Mouse (Mus musculus): ENCODE measurements around the gene Zer1. TPM values are rescaled to one million over a fixed set of nuclear protein-coding genes. Genes with fewer than 3 reads are reported as not detected.

Gene Zer1
- total and polyA plus RNA-seq, 2 experiments from 2014 or later = 10.3 to 70.2 TPM

DNA sequence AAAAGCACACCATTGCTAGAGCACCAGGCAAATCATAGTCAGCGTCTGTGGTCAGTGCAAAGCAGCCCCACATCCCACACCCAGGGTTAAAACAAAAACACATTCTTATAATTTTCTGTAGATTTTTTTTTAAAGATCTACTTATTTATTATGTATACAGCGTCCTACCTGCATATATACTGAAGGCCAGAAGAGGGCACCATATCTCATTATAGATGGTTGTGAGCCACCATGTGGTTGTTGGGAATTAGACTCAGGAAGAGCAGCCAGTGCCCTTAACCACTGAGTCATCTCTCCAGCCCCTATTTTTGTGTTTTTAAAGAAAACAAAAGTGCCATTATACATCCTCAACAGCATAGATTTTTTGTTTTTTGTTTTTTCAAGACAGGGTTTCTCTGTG, 4.4 kb upstream of the Zer1 start:
- Histone ChIP-seq H3K9ac (no peak overlapping the region), H3K4me2 (ENCODE audit: low read depth) (no peak overlapping the region), H3K27me3 (ENCODE audit: insufficient read depth, low read length) (no peaks in the 10 kb centered on the region), H3K36me3 (ENCODE audit: insufficient read depth) (no peaks in the 10 kb centered on the region), H3K27ac (ENCODE audit: low read depth, low read length) (no peak overlapping the region), H3K4me1 (ENCODE audit: insufficient read depth) (peaks cover 7% of the 10 kb centered on the region; the same call in 1 of the 2 replicates), H3K9me3 (ENCODE audit: low read length) (no peaks in the 10 kb centered on the region), H3K4me3 (ENCODE audit: low read depth, low read length) (no peak overlapping the region)
- peak; percentile 79 for TF ChIP-seq CTCF (IDR thresholded peaks at IDR 0.05; ENCODE audit: low read depth)
- no peak for ATAC-seq
- WGBS = 25% methylated on average over 2 of the region's 2 CpGs
- DNase-seq = peak; percentile 69

DNA sequence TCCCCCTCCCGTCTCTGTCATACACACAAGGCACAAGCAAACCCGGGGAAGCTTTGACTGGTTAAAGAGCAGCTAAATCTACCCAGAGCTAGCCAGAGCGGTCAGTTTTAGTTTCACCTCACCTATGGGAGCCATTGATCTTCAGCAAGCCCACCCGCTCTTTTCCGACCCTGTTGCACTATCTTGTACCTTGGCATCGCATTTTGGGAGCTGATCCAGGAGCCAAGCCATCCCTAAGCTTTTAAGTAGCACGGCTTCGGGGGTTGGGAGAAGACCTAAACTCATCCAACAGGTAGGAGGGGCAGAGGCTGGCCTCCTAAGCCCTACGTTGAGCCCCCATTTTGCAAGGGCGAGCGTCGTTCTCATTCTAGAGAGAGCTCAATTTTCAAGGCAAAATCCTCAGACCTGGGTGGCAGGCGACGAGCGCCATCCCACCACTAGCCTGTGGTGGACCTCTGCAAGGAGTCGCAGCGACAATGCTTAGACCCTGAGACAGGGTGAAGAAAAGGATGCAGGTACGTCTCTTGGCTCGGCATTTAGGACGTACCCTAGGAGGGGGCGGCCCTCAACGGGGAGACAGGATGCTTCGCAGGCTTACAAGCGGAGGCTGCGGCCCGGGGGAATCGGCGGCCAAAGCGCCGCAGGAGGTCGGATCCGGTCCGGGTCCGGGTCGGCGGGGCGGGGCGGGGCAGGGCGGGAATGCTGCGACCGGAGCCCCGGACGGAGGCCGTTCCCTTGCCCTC, 485 bp downstream of the Zer1 start:
- H3K4me3 ChIP-seq (ENCODE audit: low read depth, low read length) = peak overlapping the region; percentile 91
- H3K9ac ChIP-seq = peak overlapping the region; percentile 91
- no peaks in the 10 kb centered on the region for H3K27me3 ChIP-seq (ENCODE audit: insufficient read depth, low read length)
- peak overlapping the region; percentile 91 for H3K27ac ChIP-seq (ENCODE audit: low read depth, low read length)
- 2% methylated on average over 44 of the region's 44 CpGs for WGBS
- H3K9me3 ChIP-seq (ENCODE audit: low read length) = no peaks in the 10 kb centered on the region
- no peaks in the 10 kb centered on the region for H3K36me3 ChIP-seq (ENCODE audit: insufficient read depth)
- H3K4me1 ChIP-seq (ENCODE audit: insufficient read depth) = peaks cover 12% of the 10 kb centered on the region; the same call in 1 of the 2 replicates
- peak; percentile 62 for ATAC-seq
- DNase-seq = no peak
- peak overlapping the region; percentile 86 for H3K4me2 ChIP-seq (ENCODE audit: low read depth)
- no peak; the same call in 1 of the 2 replicates for TF ChIP-seq CTCF (IDR thresholded peaks at IDR 0.05; ENCODE audit: low read depth)

DNA sequence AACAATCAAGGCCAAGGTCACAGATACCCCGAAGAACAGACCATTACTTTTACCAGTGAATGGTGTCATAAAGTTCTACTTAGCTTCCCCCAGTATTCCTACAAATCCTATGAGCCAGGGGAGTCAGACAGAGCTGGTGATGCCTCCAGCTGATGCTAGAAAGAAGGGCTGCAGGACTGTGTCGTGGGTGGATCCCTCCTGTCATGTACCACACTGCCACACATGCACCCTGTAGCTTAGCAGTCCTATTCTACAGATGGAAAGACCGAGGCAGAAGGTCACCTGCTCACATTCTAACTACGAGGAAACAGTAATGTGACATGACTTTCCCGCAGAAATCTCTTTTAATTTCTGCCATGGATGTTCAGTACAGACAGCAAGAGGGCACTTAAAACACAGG, 1.6 kb downstream of the Zer1 start:
- peaks cover 12% of the 10 kb centered on the region; the same call in 1 of the 2 replicates for H3K4me1 ChIP-seq (ENCODE audit: insufficient read depth)
- H3K9me3 ChIP-seq (ENCODE audit: low read length) = no peaks in the 10 kb centered on the region
- ATAC-seq = no peak
- H3K27me3 ChIP-seq (ENCODE audit: insufficient read depth, low read length) = no peaks in the 10 kb centered on the region
- no peak overlapping the region for H3K9ac ChIP-seq
- 88% methylated on average over 5 of the region's 5 CpGs for WGBS
- H3K4me2 ChIP-seq (ENCODE audit: low read depth) = peak overlapping the region; percentile 86; the same call in 1 of the 2 replicates
- DNase-seq = no peak
- H3K4me3 ChIP-seq (ENCODE audit: low read depth, low read length) = no peak overlapping the region
- no peak for TF ChIP-seq CTCF (IDR thresholded peaks at IDR 0.05; ENCODE audit: low read depth)
- no peak overlapping the region for H3K27ac ChIP-seq (ENCODE audit: low read depth, low read length)
- no peaks in the 10 kb centered on the region for H3K36me3 ChIP-seq (ENCODE audit: insufficient read depth)

DNA sequence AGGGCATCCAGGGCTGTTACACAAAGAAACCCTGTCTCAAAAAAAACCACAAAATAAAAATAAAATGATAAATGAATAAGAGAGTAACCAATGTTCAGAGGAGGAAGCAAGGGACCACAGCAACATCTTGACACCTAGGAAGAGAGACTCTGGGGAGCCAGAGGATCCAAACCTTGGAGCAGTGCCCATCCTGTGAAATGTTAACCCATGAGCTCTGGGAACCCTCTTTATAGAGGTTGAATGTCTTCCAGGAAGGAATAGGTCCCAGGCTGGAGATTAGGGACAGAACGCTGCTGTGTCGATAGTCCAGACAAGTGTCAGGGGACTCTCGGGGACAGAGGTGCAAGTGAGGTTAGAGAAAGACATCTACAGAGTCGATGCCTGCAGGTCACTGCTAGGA, 4.1 kb downstream of the Zer1 start:
- no peak overlapping the region for H3K4me3 ChIP-seq (ENCODE audit: low read depth, low read length)
- no peak for DNase-seq
- H3K27ac ChIP-seq (ENCODE audit: low read depth, low read length) = peak overlapping the region; percentile 36; the same call in 1 of the 2 replicates
- 74% methylated on average over 4 of the region's 4 CpGs for WGBS
- H3K9ac ChIP-seq = no peak overlapping the region
- no peaks in the 10 kb centered on the region; the same call in none of the 2 replicates for H3K36me3 ChIP-seq (ENCODE audit: insufficient read depth)
- no peak for TF ChIP-seq CTCF (IDR thresholded peaks at IDR 0.05; ENCODE audit: low read depth)
- ATAC-seq = no peak
- peaks cover 12% of the 10 kb centered on the region; the same call in 1 of the 2 replicates for H3K4me1 ChIP-seq (ENCODE audit: insufficient read depth)
- no peaks in the 10 kb centered on the region for H3K9me3 ChIP-seq (ENCODE audit: low read length)
- H3K27me3 ChIP-seq (ENCODE audit: insufficient read depth, low read length) = no peaks in the 10 kb centered on the region
- 0 out of 2 replicates have a peak overlapping the region, but pooled peaks have one; percentile 8 for H3K4me2 ChIP-seq (ENCODE audit: low read depth)

DNA sequence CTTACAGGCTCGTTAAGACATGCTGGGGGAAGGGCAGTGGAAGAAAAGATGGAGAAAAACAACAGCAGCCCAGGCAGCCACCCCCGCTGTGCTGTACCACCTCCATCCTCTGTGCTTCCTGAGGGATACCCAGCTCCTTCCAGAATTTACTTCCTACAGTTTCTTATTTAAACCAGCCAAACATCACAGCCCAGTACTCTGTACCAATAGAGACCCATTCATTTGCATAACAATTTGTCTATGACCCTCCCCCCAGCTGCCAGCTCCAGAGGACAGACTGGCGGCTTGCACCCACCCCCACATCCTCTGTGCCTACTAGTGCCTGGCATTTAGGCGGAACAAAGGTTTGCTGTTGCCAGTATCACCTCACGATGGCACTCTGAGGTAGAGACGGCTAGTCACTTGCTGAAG, 4.7 kb downstream of the Zer1 start:
- 0 out of 2 replicates have a peak overlapping the region, but pooled peaks have one; percentile 15 for H3K4me2 ChIP-seq (ENCODE audit: low read depth)
- WGBS = 6% methylated on average over 6 of the region's 6 CpGs
- H3K9ac ChIP-seq = no peak overlapping the region
- H3K4me1 ChIP-seq (ENCODE audit: insufficient read depth) = peaks cover 12% of the 10 kb centered on the region; the same call in 1 of the 2 replicates
- TF ChIP-seq CTCF (IDR thresholded peaks at IDR 0.05; ENCODE audit: low read depth) = no peak; the same call in 1 of the 2 replicates
- peak; percentile 46 for ATAC-seq
- H3K4me3 ChIP-seq (ENCODE audit: low read depth, low read length) = no peak overlapping the region
- H3K27me3 ChIP-seq (ENCODE audit: insufficient read depth, low read length) = no peaks in the 10 kb centered on the region
- peak; percentile 44 for DNase-seq
- H3K9me3 ChIP-seq (ENCODE audit: low read length) = no peaks in the 10 kb centered on the region
- no peaks in the 10 kb centered on the region; the same call in none of the 2 replicates for H3K36me3 ChIP-seq (ENCODE audit: insufficient read depth)
- peak overlapping the region; percentile 36 for H3K27ac ChIP-seq (ENCODE audit: low read depth, low read length)

DNA sequence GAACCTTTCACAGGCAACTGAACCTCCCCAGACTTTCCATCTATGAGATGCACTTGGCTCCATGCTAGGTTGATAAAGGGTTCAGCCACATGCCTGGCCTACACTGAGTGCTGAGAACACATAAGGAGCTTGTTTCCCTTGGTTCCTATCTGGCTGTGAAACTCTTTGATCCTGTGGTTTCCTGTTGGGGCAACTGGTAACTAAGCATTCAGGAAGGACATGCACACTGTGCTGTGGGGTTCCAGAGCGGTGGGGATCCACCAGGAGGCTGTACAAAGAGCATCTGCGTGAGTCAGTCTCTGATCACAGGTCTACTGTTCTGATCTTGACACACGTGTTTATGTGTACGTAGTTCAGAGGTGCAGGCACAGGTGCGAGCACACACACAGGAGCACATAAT, 11.8 kb downstream of the Zer1 start:
- no peak for ATAC-seq
- no peak overlapping the region for H3K4me3 ChIP-seq (ENCODE audit: low read depth, low read length)
- 91% methylated on average over 5 of the region's 5 CpGs for WGBS

DNA sequence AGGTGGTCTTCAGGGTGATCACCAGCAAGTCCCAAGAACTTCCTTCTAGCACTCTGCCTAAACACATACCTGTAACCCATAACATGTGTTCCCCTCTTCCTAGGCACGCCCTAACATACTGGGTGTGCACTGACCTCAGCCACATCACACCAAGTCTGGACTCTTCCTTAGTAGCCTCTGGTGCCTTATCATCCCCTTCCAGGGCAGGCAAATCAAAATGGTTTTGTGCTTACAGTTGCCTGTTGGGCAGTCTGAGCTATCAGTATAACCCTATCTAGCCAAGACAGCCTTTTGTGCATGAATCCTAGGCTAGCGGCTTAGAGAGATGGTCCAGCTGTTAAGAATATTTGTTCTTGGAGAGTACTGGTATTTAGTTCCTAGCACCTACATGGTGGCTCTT, 12.9 kb downstream of the Zer1 start:
- no peak for TF ChIP-seq CTCF (IDR thresholded peaks at IDR 0.05; ENCODE audit: low read depth)
- H3K36me3 ChIP-seq (ENCODE audit: insufficient read depth) = peaks cover 60% of the 10 kb centered on the region
- no peaks in the 10 kb centered on the region for H3K27me3 ChIP-seq (ENCODE audit: insufficient read depth, low read length)
- H3K4me1 ChIP-seq (ENCODE audit: insufficient read depth) = no peaks in the 10 kb centered on the region
- no peak overlapping the region for H3K9ac ChIP-seq
- H3K4me2 ChIP-seq (ENCODE audit: low read depth) = no peak overlapping the region
- no peak overlapping the region for H3K27ac ChIP-seq (ENCODE audit: low read depth, low read length)
- H3K4me3 ChIP-seq (ENCODE audit: low read depth, low read length) = no peak overlapping the region
- 95% methylated on average over 2 of the region's 2 CpGs for WGBS
- H3K9me3 ChIP-seq (ENCODE audit: low read length) = no peaks in the 10 kb centered on the region
- DNase-seq (no peak), ATAC-seq (no peak)

More for the DNA sequence above, 11.8 kb downstream of the Zer1 start:
- Histone ChIP-seq H3K9me3 (ENCODE audit: low read length) (no peaks in the 10 kb centered on the region), H3K4me1 (ENCODE audit: insufficient read depth) (no peaks in the 10 kb centered on the region), H3K27me3 (ENCODE audit: insufficient read depth, low read length) (no peaks in the 10 kb centered on the region), H3K27ac (ENCODE audit: low read depth, low read length) (no peak overlapping the region), H3K4me2 (ENCODE audit: low read depth) (no peak overlapping the region), H3K36me3 (ENCODE audit: insufficient read depth) (peaks cover 49% of the 10 kb centered on the region), H3K9ac (no peak overlapping the region)
- DNase-seq = no peak
- TF ChIP-seq CTCF (IDR thresholded peaks at IDR 0.05; ENCODE audit: low read depth) = no peak
